Comparison of ENCODE assay signal across 15 mouse cellular contexts in genomic region chr12:100313785-100314375, GRCm38 (mm10).
DNase-seq lines count a peak whose midpoint lies in the region; ATAC-seq and TF ChIP-seq lines count a peak whose summit lies in the region.
"Had no signal": no experiment of that assay in that cellular context is flagged by ENCODE, and none has a peak within 500 bp of the region (broad histone marks: within the 10 kb centered on the region; RNA-seq: fewer than 3 reads in every experiment).

No protein-coding gene starts in this region.

- peak; percentile 52 for ATAC-seq in forebrain, embryonic 13.5 days
- ATAC-seq in hindbrain, embryonic 16.5 days = peak; percentile 25; the same call in 1 of the 2 replicates
- peak; percentile 72 for ATAC-seq in neural tube, embryonic 12.5 days (ENCODE audit: low FRiP score, low read depth)
- ATAC-seq in stomach, postnatal 0 days (ENCODE audit: low FRiP score, low TSS enrichment) = no peak

- peaks cover 80% of the 10 kb centered on the region for H3K4me1 ChIP-seq in forebrain, embryonic 13.5 days
- H3K4me1 ChIP-seq in hindbrain, embryonic 16.5 days (ENCODE audit: control insufficient read depth, insufficient read depth, low read depth, low read length) = peaks cover 57% of the 10 kb centered on the region
- peaks cover 57% of the 10 kb centered on the region for H3K4me1 ChIP-seq in neural tube, embryonic 12.5 days
- H3K4me1 ChIP-seq in stomach, postnatal 0 days (replicated peaks; ENCODE audit: control insufficient read depth, insufficient read depth) = no peaks in the 10 kb centered on the region
- H3K4me1 ChIP-seq: kidney, embryonic 15.5 days; liver, embryonic 13.5 days had no signal

- H3K36me3 ChIP-seq in forebrain, embryonic 13.5 days (ENCODE audit: poor library complexity, severe bottlenecking) = no peaks in the 10 kb centered on the region
- peaks cover 2% of the 10 kb centered on the region; the same call in 1 of the 2 replicates for H3K36me3 ChIP-seq in hindbrain, embryonic 16.5 days (ENCODE audit: control insufficient read depth, insufficient read depth, low read length)
- no peaks in the 10 kb centered on the region; the same call in 1 of the 2 replicates for H3K36me3 ChIP-seq in neural tube, embryonic 12.5 days
- no peaks in the 10 kb centered on the region for H3K36me3 ChIP-seq in stomach, postnatal 0 days (ENCODE audit: control insufficient read depth, insufficient read depth, low read length)
- H3K36me3 ChIP-seq: liver, embryonic 13.5 days had no signal

- no peaks in the 10 kb centered on the region for H3K27me3 ChIP-seq in forebrain, embryonic 13.5 days
- no peaks in the 10 kb centered on the region for H3K27me3 ChIP-seq in hindbrain, embryonic 16.5 days (replicated peaks; ENCODE audit: control insufficient read depth, insufficient read depth, low read length)
- H3K27me3 ChIP-seq in neural tube, embryonic 12.5 days (replicated peaks) = no peaks in the 10 kb centered on the region
- no peaks in the 10 kb centered on the region for H3K27me3 ChIP-seq in stomach, postnatal 0 days (ENCODE audit: control insufficient read depth, insufficient read depth, low read length)
- H3K27me3 ChIP-seq: kidney, embryonic 15.5 days; liver, embryonic 13.5 days had no signal

- no peak overlapping the region for H3K4me2 ChIP-seq in forebrain, embryonic 13.5 days
- H3K4me2 ChIP-seq in hindbrain, embryonic 16.5 days (ENCODE audit: low read length) = no peak overlapping the region
- 0 out of 2 replicates have a peak overlapping the region, but pooled peaks have one; percentile 2 for H3K4me2 ChIP-seq in neural tube, embryonic 12.5 days (replicated peaks)
- H3K4me2 ChIP-seq in stomach, postnatal 0 days (replicated peaks; ENCODE audit: low read depth) = no peak overlapping the region
- H3K4me2 ChIP-seq: kidney, embryonic 15.5 days; liver, embryonic 13.5 days had no signal

- no peak overlapping the region for H3K4me3 ChIP-seq in layer of hippocampus, adult 2 months
- H3K4me3 ChIP-seq in forebrain, embryonic 13.5 days = no peak overlapping the region
- H3K4me3 ChIP-seq in hindbrain, embryonic 16.5 days (ENCODE audit: low read length) = no peak overlapping the region
- H3K4me3 ChIP-seq in neural tube, embryonic 12.5 days = no peak overlapping the region
- H3K4me3 ChIP-seq in stomach, postnatal 0 days (ENCODE audit: low read depth, low read length) = no peak overlapping the region
- H3K4me3 ChIP-seq: kidney, embryonic 15.5 days; liver, embryonic 13.5 days had no signal

- TF ChIP-seq CTCF in layer of hippocampus, adult 2 months (conservative IDR thresholded peaks at IDR 0.05) = no peak
- no peak for TF ChIP-seq CTCF in stomach, postnatal 0 days (IDR thresholded peaks at IDR 0.05; ENCODE audit: low read depth)

- 38% methylated on average over 12 of the region's 12 CpGs for WGBS in forebrain, embryonic 13.5 days
- 21% methylated on average over 12 of the region's 12 CpGs for WGBS in hindbrain, embryonic 16.5 days
- 26% methylated on average over 12 of the region's 12 CpGs for WGBS in neural tube, embryonic 12.5 days
- WGBS in stomach, postnatal 0 days = 65% methylated on average over 12 of the region's 12 CpGs

- no peaks in the 10 kb centered on the region for H3K9me3 ChIP-seq in forebrain, embryonic 13.5 days (replicated peaks)
- H3K9me3 ChIP-seq in hindbrain, embryonic 16.5 days (ENCODE audit: control insufficient read depth, low read length) = no peaks in the 10 kb centered on the region
- H3K9me3 ChIP-seq in neural tube, embryonic 12.5 days = no peaks in the 10 kb centered on the region
- no peaks in the 10 kb centered on the region for H3K9me3 ChIP-seq in stomach, postnatal 0 days (ENCODE audit: control insufficient read depth, low read length)
- H3K9me3 ChIP-seq: kidney, embryonic 15.5 days; liver, embryonic 13.5 days had no signal

- peak overlapping the region; percentile 76 for H3K27ac ChIP-seq in layer of hippocampus, adult 2 months
- peak overlapping the region; percentile 74 for H3K27ac ChIP-seq in forebrain, embryonic 13.5 days
- peak overlapping the region; percentile 68 for H3K27ac ChIP-seq in hindbrain, embryonic 16.5 days (ENCODE audit: low read depth, low read length)
- peak overlapping the region; percentile 38 for H3K27ac ChIP-seq in neural tube, embryonic 12.5 days
- no peak overlapping the region for H3K27ac ChIP-seq in stomach, postnatal 0 days (replicated peaks)
- H3K27ac ChIP-seq: kidney, embryonic 15.5 days; liver, embryonic 13.5 days had no signal

- no peak for TF ChIP-seq EP300 in stomach, postnatal 0 days (optimal IDR thresholded peaks at IDR 0.05)

- no peak for DNase-seq in layer of hippocampus, adult 2 months (ENCODE audit: low spot score in 2 of 2)
- no peak for DNase-seq in layer of hippocampus, postnatal 25 days (ENCODE audit: extremely low spot score in 1 of 2, low spot score in 1 of 2)
- no peak for DNase-seq in stomach, postnatal 0 days (ENCODE audit: low spot score)
- no peak for DNase-seq in heart, adult 18-20 months
- no peak for DNase-seq in cerebellum, postnatal 25 days
- DNase-seq: adrenal gland, adult 2 months; cerebellum, adult 11 months; embryo, embryonic 11 days; gastrocnemius, postnatal 36 days; liver, embryonic 13.5 days; lung, postnatal 36 days had no signal

- peak overlapping the region; percentile 35; the same call in 1 of the 2 replicates for H3K9ac ChIP-seq in forebrain, embryonic 13.5 days
- H3K9ac ChIP-seq in hindbrain, embryonic 16.5 days (ENCODE audit: low read depth, low read length) = peak overlapping the region; percentile 39; the same call in 1 of the 2 replicates
- H3K9ac ChIP-seq in neural tube, embryonic 12.5 days = 0 out of 2 replicates have a peak overlapping the region, but pooled peaks have one; percentile 23
- no peak overlapping the region for H3K9ac ChIP-seq in stomach, postnatal 0 days (ENCODE audit: low read length)
- H3K9ac ChIP-seq: kidney, embryonic 15.5 days; liver, embryonic 13.5 days had no signal
